In the genomic region with DNA sequence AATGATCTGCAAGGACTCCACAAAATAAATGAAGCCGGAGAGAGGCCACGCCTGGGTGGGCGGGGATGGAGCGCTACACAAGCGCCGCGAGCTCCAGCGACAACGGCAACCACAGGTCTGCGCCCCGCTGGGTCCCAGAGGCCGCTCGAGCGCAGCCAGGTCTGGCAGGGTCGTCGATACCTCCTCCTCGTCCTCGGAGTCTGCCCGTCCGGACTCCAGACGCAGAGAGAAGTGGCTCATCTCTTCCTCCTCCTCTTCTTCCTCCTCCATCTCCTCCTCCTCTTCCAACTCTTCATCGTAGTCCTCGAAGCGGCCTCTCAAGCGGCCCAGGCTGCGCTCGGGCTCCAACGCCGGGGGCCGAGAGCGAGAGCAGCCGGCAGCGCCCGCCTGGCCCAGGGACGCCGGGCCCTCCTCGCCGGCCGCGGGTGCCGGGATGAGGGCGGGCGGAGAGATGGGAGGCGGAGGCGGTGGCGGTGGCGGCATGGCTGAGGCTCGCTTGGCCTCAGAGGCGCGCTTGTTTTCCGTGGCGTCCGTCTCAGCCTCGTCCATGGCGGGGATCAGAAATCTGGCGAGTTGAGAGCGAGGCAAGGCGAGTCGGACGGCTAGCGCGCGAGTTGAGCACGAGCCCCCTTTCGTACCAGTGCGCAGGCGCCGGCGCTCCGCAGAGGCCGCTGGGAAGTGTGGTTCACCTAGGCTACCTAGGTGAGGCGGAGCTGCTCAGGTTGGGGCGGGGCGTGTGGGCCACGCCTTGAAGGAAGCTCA, we compare ENCODE assay signal across 8 mouse cellular contexts. TPM values are rescaled to one million over a fixed set of nuclear protein-coding genes. Genes with fewer than 3 reads are reported as not detected.
A peak's percentile ranks its signal among the peaks of the same experiment; 100 is the strongest.
DNase-seq lines count a peak whose midpoint lies in the region; ATAC-seq and TF ChIP-seq lines count a peak whose summit lies in the region.

A gene (minus strand): TSS at position 636 of the 762 bp plus-strand sequence.

- H3K79me2 ChIP-seq in CH12.LX (replicated peaks; ENCODE audit: control insufficient read depth, extremely low read depth, insufficient read depth, poor library complexity, severe bottlenecking): peaks cover 11% of the 10 kb centered on the region

- H3K27ac ChIP-seq in CH12.LX (ENCODE audit: insufficient read depth, low read depth): peak within 1 kb of the TSS; percentile 76
- peak within 1 kb of the TSS; percentile 97 for H3K27ac ChIP-seq in forebrain, embryonic 10.5 days
- H3K27ac ChIP-seq in heart, embryonic 15.5 days: peak within 1 kb of the TSS; percentile 87
- H3K27ac ChIP-seq in liver, embryonic 13.5 days: peak within 1 kb of the TSS; percentile 84
- H3K27ac ChIP-seq in stomach, embryonic 15.5 days: peak within 1 kb of the TSS; percentile 90

- peak within 1 kb of the TSS; percentile 96 for H3K9ac ChIP-seq in CH12.LX (ENCODE audit: insufficient read depth, low read depth)
- peak within 1 kb of the TSS; percentile 70 for H3K9ac ChIP-seq in heart, embryonic 15.5 days
- peak within 1 kb of the TSS; percentile 84 for H3K9ac ChIP-seq in liver, embryonic 13.5 days
- H3K9ac ChIP-seq in stomach, embryonic 15.5 days: peak within 1 kb of the TSS; percentile 69

- H3K9me3 ChIP-seq in CH12.LX (replicated peaks; ENCODE audit: low read length): no peaks in the 10 kb centered on the region
- no peaks in the 10 kb centered on the region for H3K9me3 ChIP-seq in forebrain, embryonic 10.5 days
- H3K9me3 ChIP-seq in heart, embryonic 15.5 days (replicated peaks): no peaks in the 10 kb centered on the region
- no peaks in the 10 kb centered on the region for H3K9me3 ChIP-seq in liver, embryonic 13.5 days (replicated peaks)
- H3K9me3 ChIP-seq in stomach, embryonic 15.5 days: no peaks in the 10 kb centered on the region

- H3K4me1 ChIP-seq in CH12.LX (ENCODE audit: control insufficient read depth in 1 of 2, insufficient read depth in 2 of 2): peaks cover 9 to 27% of the 10 kb centered on the region in 2 experiments
- H3K4me1 ChIP-seq in forebrain, embryonic 10.5 days: peaks cover 27% of the 10 kb centered on the region
- H3K4me1 ChIP-seq in heart, embryonic 15.5 days (replicated peaks): peaks cover 14% of the 10 kb centered on the region
- H3K4me1 ChIP-seq in liver, embryonic 13.5 days (replicated peaks): peaks cover 30% of the 10 kb centered on the region
- H3K4me1 ChIP-seq in stomach, embryonic 15.5 days: peaks cover 16% of the 10 kb centered on the region

- TF ChIP-seq EP300 in CH12.LX (IDR thresholded peaks at IDR 0.05; ENCODE audit: low read length): no peak

- peak; percentile 85 for DNase-seq in CH12.LX (ENCODE audit: extremely low read depth)
- DNase-seq in c-Kit-positive CD71-negative TER-119-negative erythroid progenitor cells, embryonic 14.5 days (ENCODE audit: low read depth): peak; percentile 58
- peak; percentile 85 for DNase-seq in forebrain, embryonic 10.5 days (ENCODE audit: extremely low spot score, low spot score)
- peak; percentile 90 for DNase-seq in kidney, postnatal 14 days
- DNase-seq in liver, embryonic 13.5 days: peak; percentile 68
- peak; percentile 85 for DNase-seq in neural tube, embryonic 10.5 days (ENCODE audit: extremely low spot score, low spot score)

- H3K4me3 ChIP-seq in CH12.LX (replicated peaks in 1 of 3; ENCODE audit: low read depth in 2 of 3, low read length in 2 of 3, poor library complexity in 1 of 3): peak within 1 kb of the TSS; percentile 79 to 81 (median 80)
- H3K4me3 ChIP-seq in forebrain, embryonic 10.5 days: peak within 1 kb of the TSS; percentile 88
- peak within 1 kb of the TSS; percentile 89 for H3K4me3 ChIP-seq in heart, embryonic 15.5 days
- peak within 1 kb of the TSS; percentile 78 for H3K4me3 ChIP-seq in liver, embryonic 13.5 days (replicated peaks)
- peak within 1 kb of the TSS; percentile 86 for H3K4me3 ChIP-seq in stomach, embryonic 15.5 days (replicated peaks)

- TF ChIP-seq CTCF in CH12.LX (conservative IDR thresholded peaks at IDR 0.05 in 1 of 2, IDR thresholded peaks at IDR 0.05 in 1 of 2; ENCODE audit: low read depth in 2 of 2, low read length in 2 of 2): no peak

- dilution Hi-C loops in CH12.LX (cut with MboI; ENCODE audit: extremely low pct_ligation_motif_present, extremely low pct_unique_long_range_greater_than_20kb, low sequenced_read_pairs): no loop called here

- peak within 1 kb of the TSS; percentile 90 for H3K4me2 ChIP-seq in CH12.LX (ENCODE audit: insufficient read depth, low read depth, poor library complexity, severe bottlenecking)
- H3K4me2 ChIP-seq in heart, embryonic 15.5 days: peak within 1 kb of the TSS; percentile 86
- peak within 1 kb of the TSS; percentile 93 for H3K4me2 ChIP-seq in liver, embryonic 13.5 days
- H3K4me2 ChIP-seq in stomach, embryonic 15.5 days: peak within 1 kb of the TSS; percentile 79

- no peak for TF ChIP-seq RAD21 in CH12.LX (IDR thresholded peaks at IDR 0.05; ENCODE audit: low read depth, low read length)

- under 1% methylated on average over 75 of the region's 75 CpGs for WGBS in forebrain, embryonic 10.5 days
- under 1% methylated on average over 75 of the region's 75 CpGs for WGBS in heart, embryonic 15.5 days
- under 1% methylated on average over 74 of the region's 75 CpGs for WGBS in liver, embryonic 13.5 days (ENCODE audit: insufficient replicate concordance)
- under 1% methylated on average over 73 of the region's 75 CpGs for WGBS in stomach, embryonic 15.5 days

- H3K36me3 ChIP-seq in CH12.LX (replicated peaks in 1 of 2; ENCODE audit: control insufficient read depth in 1 of 2, insufficient read depth in 1 of 2, low read length in 1 of 2): peaks cover 14 to 35% of the 10 kb centered on the region in 2 experiments
- peaks cover 30% of the 10 kb centered on the region for H3K36me3 ChIP-seq in forebrain, embryonic 10.5 days (replicated peaks)
- H3K36me3 ChIP-seq in heart, embryonic 15.5 days: peaks cover 15% of the 10 kb centered on the region
- peaks cover 26% of the 10 kb centered on the region for H3K36me3 ChIP-seq in liver, embryonic 13.5 days
- H3K36me3 ChIP-seq in stomach, embryonic 15.5 days: peaks cover 5% of the 10 kb centered on the region; the same call in 1 of the 2 replicates

- H3K27me3 ChIP-seq in CH12.LX (replicated peaks): no peaks in the 10 kb centered on the region
- no peaks in the 10 kb centered on the region for H3K27me3 ChIP-seq in forebrain, embryonic 10.5 days (ENCODE audit: poor library complexity, severe bottlenecking)
- H3K27me3 ChIP-seq in heart, embryonic 15.5 days: no peaks in the 10 kb centered on the region
- no peaks in the 10 kb centered on the region for H3K27me3 ChIP-seq in liver, embryonic 13.5 days
- no peaks in the 10 kb centered on the region for H3K27me3 ChIP-seq in stomach, embryonic 15.5 days (replicated peaks)

- TF ChIP-seq POLR2A in CH12.LX (IDR thresholded peaks at IDR 0.05; ENCODE audit: low read depth, low read length): peak; percentile 89

- peak; percentile 84 for ATAC-seq in heart, embryonic 15.5 days (replicated peaks; ENCODE audit: insufficient number of reproducible peaks, insufficient read depth, low FRiP score, low read depth)
- peak; percentile 84 for ATAC-seq in liver, embryonic 13.5 days (ENCODE audit: low read depth)
- ATAC-seq in stomach, embryonic 15.5 days (ENCODE audit: insufficient read depth, low FRiP score, low read depth): peak; percentile 88

- in situ Hi-C loops in CH12.LX (cut with MboI; ENCODE audit: low pct_ligation_motif_present, low pct_unique_long_range_greater_than_20kb, low sequenced_read_pairs): no loop called here

TF ChIP-seq in CH12.LX, 34 proteins besides CTCF, POLR2A, EP300 and RAD21 (continues in another document):
- peak; percentile 72 for TF ChIP-seq TCF12 (IDR thresholded peaks at IDR 0.05; ENCODE audit: low read depth, low read length)
- peak; percentile 46; the same call in 1 of the 2 replicates for TF ChIP-seq BHLHE40 (IDR thresholded peaks at IDR 0.05; ENCODE audit: low read depth, low read length)
- no peak for TF ChIP-seq CHD1 (IDR thresholded peaks at IDR 0.05; ENCODE audit: low read depth, low read length)
- no peak for TF ChIP-seq SMC3 (IDR thresholded peaks at IDR 0.05; ENCODE audit: low read depth, low read length)
- TF ChIP-seq ZC3H11A (IDR thresholded peaks at IDR 0.05; ENCODE audit: low read depth, low read length): no peak
- peak; percentile 66; the same call in 1 of the 2 replicates for TF ChIP-seq ZMIZ1 (IDR thresholded peaks at IDR 0.05; ENCODE audit: low read depth, low read length)
- no peak for TF ChIP-seq JUND (conservative IDR thresholded peaks at IDR 0.05; ENCODE audit: low read depth, low read length)
- TF ChIP-seq HCFC1 (IDR thresholded peaks at IDR 0.05; ENCODE audit: low read depth, low read length): peak; percentile 92
- no peak for TF ChIP-seq E2F4 (IDR thresholded peaks at IDR 0.05; ENCODE audit: insufficient replicate concordance, low read depth, low read length)
- peak; percentile 43; the same call in 1 of the 2 replicates for TF ChIP-seq ELF1 (IDR thresholded peaks at IDR 0.05; ENCODE audit: low read depth, low read length)
- TF ChIP-seq MAX (IDR thresholded peaks at IDR 0.05; ENCODE audit: low read length): peak; percentile 86; the same call in 1 of the 2 replicates
- no peak for TF ChIP-seq MAFK (IDR thresholded peaks at IDR 0.05; ENCODE audit: insufficient replicate concordance, low read length)
- TF ChIP-seq IRF4 (IDR thresholded peaks at IDR 0.05; ENCODE audit: low read depth, low read length): no peak
- no peak for TF ChIP-seq ETS1 (conservative IDR thresholded peaks at IDR 0.05; ENCODE audit: low read depth, low read length)
- peak; percentile 77; the same call in 1 of the 2 replicates for TF ChIP-seq UBTF (IDR thresholded peaks at IDR 0.05; ENCODE audit: low read depth, low read length)
- peak; percentile 79; the same call in 1 of the 2 replicates for TF ChIP-seq KAT2A (IDR thresholded peaks at IDR 0.05; ENCODE audit: insufficient replicate concordance, low read length)
- peak; percentile 62; the same call in 1 of the 2 replicates for TF ChIP-seq SIN3A (IDR thresholded peaks at IDR 0.05; ENCODE audit: low read length)
- TF ChIP-seq NELFE (IDR thresholded peaks at IDR 0.05; ENCODE audit: low read depth, low read length): peak; percentile 78
- peak; percentile 54; the same call in 1 of the 2 replicates for TF ChIP-seq TBP (conservative IDR thresholded peaks at IDR 0.05; ENCODE audit: low read depth, low read length)
- peak; percentile 54; the same call in 1 of the 2 replicates for TF ChIP-seq CHD2 (IDR thresholded peaks at IDR 0.05; ENCODE audit: low read length)
- TF ChIP-seq NRF1 (IDR thresholded peaks at IDR 0.05; ENCODE audit: low read depth, low read length): peak; percentile 99

RNA-seq across cellular contexts. Expression of the gene that starts here (rescaled TPM):
- total RNA-seq in CH12.LX (2012; rRNA removed) (17.3 and 20.1 TPM in 2 replicates), CH12.LX (2014; rRNA removed) (43.8 and 48.0 TPM in 2 replicates)
- polyA plus RNA-seq in CH12.LX (2012; ENCODE audit: insufficient read length, low read depth): 35.7 and 39.7 TPM in 2 replicates
- polyA plus RNA-seq in forebrain, embryonic 10.5 days (2016; fragmentation: Nextera tagmentation; extraction: Ambion mirVana): 35.6 and 36.7 TPM in 2 replicates
- 6.8 and 7.8 TPM in 2 replicates for polyA plus RNA-seq in heart, embryonic 15.5 days (2015; fragmentation: Nextera tagmentation; extraction: Ambion mirVana)
- 11.3 and 13.7 TPM in 2 replicates for polyA plus RNA-seq in liver, embryonic 13.5 days (2015; fragmentation: Nextera tagmentation; extraction: Ambion mirVana)
- polyA plus RNA-seq in stomach, embryonic 15.5 days (2015; fragmentation: Nextera tagmentation; extraction: Ambion mirVana): 16.6 and 18.7 TPM in 2 replicates

Comparison
In these comparisons a context has a peak if more than half of its experiments do, and no peak if none do; other contexts are left out.
1. Peak in every context shown above with its lines: DNase-seq, ATAC-seq, H3K4me3 ChIP-seq and H3K27ac ChIP-seq.